Mouse (Mus musculus) limb, embryonic 15.5 days (tissue): Measurements from ENCODE around the gene Tcf3. TPM values are rescaled to one million over a fixed set of nuclear protein-coding genes. Genes with fewer than 3 reads are reported as not detected.
A peak's percentile ranks its signal among the peaks of the same experiment; 100 is the strongest.

Source experiments
- ATAC-seq: fragments of 200-750 bp; cut with Nextera tagmentation; 2 replicates; pipeline ENCODE4 v1.8.0; 2017; ENCODE audit warnings: low read depth, moderate TSS enrichment; ENCODE audit not compliant: insufficient number of reproducible peaks, low FRiP score, low TSS enrichment
- H3K27ac ChIP-seq: fragments of 300-500 bp; sonication (generic); 2 replicates; pipeline ENCODE4 v1.5.1; 2015; ENCODE audit warnings: moderate library complexity, mild to moderate bottlenecking, inconsistent platforms
- H3K27me3 ChIP-seq: fragments of 300-500 bp; sonication (generic); 2 replicates; pipeline ENCODE4 v1.6.1; 2015; ENCODE audit warnings: inconsistent platforms
- H3K36me3 ChIP-seq: fragments of 300-500 bp; sonication (generic); 2 replicates; pipeline ENCODE4 v1.6.1; 2015; ENCODE audit warnings: inconsistent platforms
- H3K4me1 ChIP-seq: fragments of 300-500 bp; sonication (generic); 2 replicates; pipeline ENCODE4 v1.6.1; 2015; ENCODE audit warnings: inconsistent platforms
- H3K4me2 ChIP-seq: fragments of 300-500 bp; sonication (generic); 2 replicates; pipeline ENCODE4 v1.6.1; 2015; ENCODE audit warnings: mild to moderate bottlenecking, inconsistent platforms
- H3K4me3 ChIP-seq: fragments of 300-500 bp; sonication (generic); 2 replicates; pipeline ENCODE4 v1.5.1; 2015; ENCODE audit warnings: mild to moderate bottlenecking, inconsistent platforms
- H3K9ac ChIP-seq: fragments of 300-500 bp; sonication (generic); 2 replicates; pipeline ENCODE4 v1.6.1; 2015; ENCODE audit warnings: inconsistent platforms
- H3K9me3 ChIP-seq: fragments of 300-500 bp; sonication (generic); 2 replicates; pipeline ENCODE4 v1.6.1; 2016; ENCODE audit warnings: inconsistent platforms
- WGBS: fragments of 180-500 bp; shearing (Covaris S2); methylation state at CpG from one replicate; pipeline ENCODE4 v1.1.7; 2015; 5-methylcytosine and 5-hydroxymethylcytosine counted together
- polyA plus RNA-seq: library from polyadenylated mRNA; unstranded; fragments of >200 nt; fragmentation: Nextera tagmentation; extraction: Ambion mirVana; gene quantifications from 2 replicates; pipeline ENCODE4 v1.2.1, GENCODE M21; 2015

Tcf3 gene
- polyA plus RNA-seq, 1 experiment from 2014 or later: 110 TPM

GRCm38 (mm10) chr10:80454781-80455180 is 21.3 kb upstream of the Tcf3 start:
- no peaks in the 10 kb centered on the region for H3K9me3 ChIP-seq
- no peak overlapping the region for H3K27ac ChIP-seq
- H3K27me3 ChIP-seq: peaks cover 44% of the 10 kb centered on the region
- 74% methylated on average over 5 of the region's 5 CpGs for WGBS
- H3K9ac ChIP-seq: no peak overlapping the region
- no peak overlapping the region for H3K4me2 ChIP-seq
- no peak overlapping the region for H3K4me3 ChIP-seq
- peaks cover 3% of the 10 kb centered on the region; the same call in 1 of the 2 replicates for H3K4me1 ChIP-seq
- no peaks in the 10 kb centered on the region for H3K36me3 ChIP-seq
- no peak for ATAC-seq

DNA sequence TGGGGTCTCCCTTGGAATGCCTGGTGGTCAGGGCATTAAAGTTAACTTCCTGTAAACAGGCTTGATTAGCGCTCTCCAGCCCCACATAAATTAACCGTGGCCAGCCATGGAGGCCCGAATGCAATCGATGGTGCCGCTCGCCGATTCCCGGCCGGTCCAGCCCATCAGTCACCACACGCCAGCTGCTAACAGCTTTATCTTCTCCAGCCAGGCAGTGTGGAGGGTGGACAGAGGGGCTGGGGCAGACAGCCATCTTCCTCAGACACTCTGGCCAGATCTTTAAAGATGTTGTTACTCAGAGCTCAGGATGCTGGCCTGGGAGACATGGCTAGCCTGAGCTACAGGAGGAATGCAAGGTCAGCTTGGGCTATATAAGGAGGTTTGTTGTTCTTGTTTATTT is 20.2 kb upstream of the Tcf3 start:
- 38% methylated on average over 10 of the region's 10 CpGs for WGBS
- no peak overlapping the region for H3K4me3 ChIP-seq
- H3K27ac ChIP-seq: no peak overlapping the region
- ATAC-seq: no peak
- H3K4me1 ChIP-seq: peaks cover 3% of the 10 kb centered on the region; the same call in 1 of the 2 replicates
- H3K9ac ChIP-seq: no peak overlapping the region
- H3K4me2 ChIP-seq: no peak overlapping the region
- no peaks in the 10 kb centered on the region for H3K36me3 ChIP-seq
- peaks cover 40% of the 10 kb centered on the region for H3K27me3 ChIP-seq
- no peaks in the 10 kb centered on the region for H3K9me3 ChIP-seq

- WGBS: 6% methylated on average over 6 of the region's 6 CpGs
- H3K36me3 ChIP-seq: no peaks in the 10 kb centered on the region
- H3K27me3 ChIP-seq: peaks cover 54% of the 10 kb centered on the region
- no peak overlapping the region for H3K9ac ChIP-seq
- H3K27ac ChIP-seq: no peak overlapping the region
- H3K4me1 ChIP-seq: peaks cover 3% of the 10 kb centered on the region; the same call in 1 of the 2 replicates
- no peaks in the 10 kb centered on the region for H3K9me3 ChIP-seq
- H3K4me3 ChIP-seq: no peak overlapping the region
- H3K4me2 ChIP-seq: no peak overlapping the region
- ATAC-seq: no peak
These were observed 17.2 kb upstream of the Tcf3 start for GRCm38 (mm10) chr10:80450599-80450998.

DNA sequence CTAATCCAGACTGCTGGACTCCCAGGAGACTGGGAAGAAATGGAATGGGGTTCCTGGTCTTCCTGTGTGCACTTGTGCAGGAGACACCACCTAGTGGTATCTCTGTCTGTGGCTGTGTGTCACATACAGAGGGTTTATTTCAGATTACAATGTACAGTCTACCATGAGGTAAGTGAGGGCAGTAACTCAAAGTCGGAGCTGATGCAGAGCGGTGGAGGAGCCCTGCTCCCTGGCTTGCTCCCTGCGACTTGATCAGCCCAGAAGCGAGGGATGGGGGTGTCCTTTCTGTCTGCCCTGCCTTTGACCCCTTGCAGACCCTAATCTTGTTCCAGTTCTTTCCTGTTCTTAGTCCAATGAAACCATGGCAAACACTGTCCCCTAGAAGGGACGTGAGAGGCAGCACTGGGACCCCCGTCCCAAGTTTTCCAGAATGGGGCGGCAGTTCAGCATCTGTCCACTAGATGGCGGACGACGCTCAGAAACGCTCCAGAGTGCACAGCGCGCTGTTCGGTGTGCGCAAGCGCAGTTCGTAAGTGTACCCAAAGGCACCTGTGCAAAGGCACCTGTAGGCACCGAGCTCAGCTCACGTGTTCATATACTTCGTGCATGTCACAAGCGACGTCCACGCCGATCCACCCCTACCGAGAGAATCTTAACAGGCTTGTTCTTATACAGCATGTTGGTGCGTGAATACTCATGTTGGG is 12.6 kb upstream of the Tcf3 start:
- H3K27ac ChIP-seq: no peak overlapping the region
- H3K27me3 ChIP-seq: peaks cover 43% of the 10 kb centered on the region
- H3K4me2 ChIP-seq: 0 out of 2 replicates have a peak overlapping the region, but pooled peaks have one; percentile 28
- 8% methylated on average over 26 of the region's 26 CpGs for WGBS
- H3K9me3 ChIP-seq: no peaks in the 10 kb centered on the region
- no peak overlapping the region for H3K4me3 ChIP-seq
- H3K36me3 ChIP-seq: no peaks in the 10 kb centered on the region
- H3K4me1 ChIP-seq: peaks cover 6% of the 10 kb centered on the region; the same call in 1 of the 2 replicates
- ATAC-seq: no peak
- H3K9ac ChIP-seq: no peak overlapping the region

DNA sequence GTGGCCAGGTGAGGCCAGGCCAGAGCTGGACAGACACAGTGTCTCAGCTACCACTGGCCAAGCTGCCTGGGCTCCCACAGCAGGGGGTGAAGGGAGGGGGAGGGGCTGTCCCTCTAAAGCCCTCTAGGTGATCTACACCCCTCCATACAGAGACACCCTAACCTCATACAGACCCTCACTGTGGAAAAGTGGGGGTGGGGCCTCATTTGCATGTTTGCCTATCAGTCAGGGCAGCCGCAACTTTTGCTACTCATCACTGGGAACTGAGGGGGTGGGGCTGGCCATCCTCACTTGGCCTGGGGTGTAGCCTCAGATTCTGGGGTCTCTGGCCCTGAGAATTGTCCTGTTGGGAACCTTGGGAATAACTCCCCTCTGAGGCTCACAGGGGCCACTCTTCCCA is 11.6 kb upstream of the Tcf3 start:
- Histone ChIP-seq H3K36me3 (no peaks in the 10 kb centered on the region), H3K27ac (no peak overlapping the region), H3K4me3 (no peak overlapping the region), H3K4me1 (0 out of 2 replicates have a peak, but pooled peaks cover 2% of the 10 kb centered on the region), H3K9me3 (no peaks in the 10 kb centered on the region), H3K9ac (no peak overlapping the region), H3K27me3 (peaks cover 38% of the 10 kb centered on the region), H3K4me2 (no peak overlapping the region)
- ATAC-seq: no peak
- 36% methylated on average over 1 of the region's 1 CpGs for WGBS

DNA sequence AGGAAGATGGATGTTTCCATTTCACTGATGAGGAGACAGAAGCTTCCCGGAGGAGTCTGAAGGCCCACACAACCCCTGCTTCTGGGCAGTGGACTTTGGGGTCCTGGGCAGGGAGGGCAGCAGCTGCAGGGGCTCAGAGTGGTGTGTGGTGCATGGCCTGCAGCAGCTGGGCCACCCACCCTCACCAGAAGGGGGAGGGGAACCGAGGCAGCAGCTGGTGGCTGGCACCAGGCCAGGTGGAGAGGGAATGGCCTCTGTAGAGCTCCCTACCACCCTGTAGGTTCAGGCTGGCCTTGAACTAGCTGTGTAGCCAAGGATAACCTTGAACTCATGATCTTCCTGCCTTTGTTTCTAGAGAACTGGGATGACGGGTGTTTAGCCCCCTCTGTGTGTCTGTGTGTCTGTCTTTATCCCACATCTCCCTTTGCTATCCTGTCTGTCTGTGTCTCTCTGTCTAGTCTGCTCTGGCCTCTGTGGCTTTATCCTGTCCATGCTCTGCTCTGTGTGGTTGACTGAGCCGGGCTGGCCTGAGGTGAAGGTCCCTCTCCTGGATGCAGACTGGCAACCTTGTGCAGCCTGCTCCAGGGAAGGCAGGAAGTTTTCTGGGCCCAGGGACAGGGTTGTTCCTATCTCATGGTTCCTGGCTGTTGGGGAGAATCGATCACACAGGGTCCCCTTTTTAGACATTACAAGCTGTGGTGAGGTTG is 11.0 kb upstream of the Tcf3 start:
- ATAC-seq: no peak
- peaks cover 38% of the 10 kb centered on the region for H3K27me3 ChIP-seq
- 40% methylated on average over 5 of the region's 5 CpGs for WGBS

GRCm38 (mm10) chr10:80443575-80444278 is 10.3 kb upstream of the Tcf3 start:
- no peak for ATAC-seq
- peaks cover 31% of the 10 kb centered on the region for H3K27me3 ChIP-seq
- 0 out of 2 replicates have a peak, but pooled peaks cover 2% of the 10 kb centered on the region for H3K4me1 ChIP-seq
- H3K9me3 ChIP-seq: no peaks in the 10 kb centered on the region
- no peak overlapping the region for H3K27ac ChIP-seq
- H3K4me2 ChIP-seq: no peak overlapping the region
- WGBS: 80% methylated on average over 7 of the region's 8 CpGs
- no peaks in the 10 kb centered on the region for H3K36me3 ChIP-seq
- no peak overlapping the region for H3K4me3 ChIP-seq
- H3K9ac ChIP-seq: no peak overlapping the region

More for the DNA sequence above, 11.0 kb upstream of the Tcf3 start:
- H3K9me3 ChIP-seq: no peaks in the 10 kb centered on the region
- no peaks in the 10 kb centered on the region for H3K36me3 ChIP-seq
- 0 out of 2 replicates have a peak, but pooled peaks cover 2% of the 10 kb centered on the region for H3K4me1 ChIP-seq
- no peak overlapping the region for H3K4me3 ChIP-seq
- no peak overlapping the region for H3K9ac ChIP-seq
- no peak overlapping the region for H3K27ac ChIP-seq
- H3K4me2 ChIP-seq: no peak overlapping the region

- Histone ChIP-seq H3K27me3 (peaks cover 28% of the 10 kb centered on the region), H3K9me3 (no peaks in the 10 kb centered on the region), H3K9ac (no peak overlapping the region), H3K36me3 (no peaks in the 10 kb centered on the region), H3K4me2 (no peak overlapping the region), H3K4me3 (no peak overlapping the region), H3K4me1 (0 out of 2 replicates have a peak, but pooled peaks cover 4% of the 10 kb centered on the region), H3K27ac (no peak overlapping the region)
- WGBS: 61% methylated on average over 2 of the region's 2 CpGs
- ATAC-seq: no peak
These were observed 9.5 kb upstream of the Tcf3 start for GRCm38 (mm10) chr10:80442989-80443388.

GRCm38 (mm10) chr10:80441598-80441997 is 8.2 kb upstream of the Tcf3 start:
- Histone ChIP-seq H3K4me1 (peaks cover 5% of the 10 kb centered on the region; the same call in 1 of the 2 replicates), H3K4me2 (no peak overlapping the region), H3K4me3 (no peak overlapping the region), H3K9me3 (no peaks in the 10 kb centered on the region), H3K27me3 (peaks cover 19% of the 10 kb centered on the region), H3K9ac (no peak overlapping the region), H3K36me3 (no peaks in the 10 kb centered on the region), H3K27ac (no peak overlapping the region)
- no peak for ATAC-seq
- WGBS: 60% methylated on average over 8 of the region's 8 CpGs

DNA sequence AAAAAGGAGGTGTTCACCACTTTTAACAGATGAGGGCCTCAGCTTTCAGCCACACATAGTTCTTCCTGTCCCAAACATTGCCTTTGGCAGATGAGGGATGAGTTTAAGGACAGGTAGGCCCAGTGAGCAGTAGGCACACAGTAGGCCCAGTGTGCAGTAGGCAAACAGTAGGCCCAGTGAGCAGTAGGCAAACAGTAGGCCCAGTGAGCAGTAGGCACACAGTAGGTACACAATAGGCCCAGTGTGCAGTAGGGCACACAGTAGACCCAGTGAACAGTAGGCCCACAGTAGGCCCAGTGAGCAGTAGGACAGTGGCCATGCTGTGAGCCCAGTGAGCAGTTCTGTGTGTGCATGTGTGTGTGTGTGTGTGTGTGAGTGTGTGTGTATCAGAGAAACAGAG is 6.6 kb upstream of the Tcf3 start:
- Histone ChIP-seq H3K27me3 (peaks cover 12% of the 10 kb centered on the region), H3K4me2 (no peak overlapping the region), H3K27ac (no peak overlapping the region), H3K4me3 (no peak overlapping the region), H3K9ac (no peak overlapping the region), H3K36me3 (no peaks in the 10 kb centered on the region), H3K4me1 (peaks cover 20% of the 10 kb centered on the region), H3K9me3 (no peaks in the 10 kb centered on the region)
- ATAC-seq: no peak

DNA sequence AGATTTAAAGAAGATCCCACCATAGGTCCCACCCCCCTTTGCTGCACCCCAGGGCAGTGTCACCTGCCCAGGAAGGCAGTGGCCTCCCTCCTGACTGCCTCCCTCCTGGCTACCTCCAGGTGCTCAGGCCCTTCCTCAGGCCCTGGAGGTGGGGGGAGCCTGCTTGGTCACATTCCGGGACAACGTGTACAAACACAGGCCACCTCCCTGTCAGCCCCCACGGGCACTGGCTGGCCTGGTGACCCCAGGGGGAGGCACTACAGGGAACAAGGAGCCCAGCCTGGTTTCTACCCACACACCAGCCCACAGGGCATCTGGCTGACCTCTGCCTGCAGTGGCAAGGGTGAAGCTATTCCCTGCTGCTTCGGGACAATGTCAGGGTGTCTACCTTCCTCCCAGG is 4.5 kb upstream of the Tcf3 start:
- H3K27ac ChIP-seq: no peak overlapping the region
- no peak overlapping the region for H3K4me3 ChIP-seq
- ATAC-seq: no peak
- no peak overlapping the region for H3K9ac ChIP-seq
- H3K27me3 ChIP-seq: peaks cover 9% of the 10 kb centered on the region
- 51% methylated on average over 4 of the region's 4 CpGs for WGBS
- H3K9me3 ChIP-seq: no peaks in the 10 kb centered on the region
- no peaks in the 10 kb centered on the region for H3K36me3 ChIP-seq
- peaks cover 18% of the 10 kb centered on the region for H3K4me1 ChIP-seq
- no peak overlapping the region for H3K4me2 ChIP-seq

GRCm38 (mm10) chr10:80436276-80436675 is 2.8 kb upstream of the Tcf3 start:
- H3K4me1 ChIP-seq: peaks cover 27% of the 10 kb centered on the region
- no peak overlapping the region for H3K9ac ChIP-seq
- H3K4me2 ChIP-seq: no peak overlapping the region
- no peak overlapping the region for H3K4me3 ChIP-seq
- ATAC-seq: no peak
- WGBS: 15% methylated on average over 9 of the region's 9 CpGs
- no peaks in the 10 kb centered on the region for H3K9me3 ChIP-seq
- 0 out of 2 replicates have a peak, but pooled peaks cover under 1% of the 10 kb centered on the region for H3K36me3 ChIP-seq
- H3K27me3 ChIP-seq: peaks cover 7% of the 10 kb centered on the region
- H3K27ac ChIP-seq: peak overlapping the region; percentile 60
